Mouse (Mus musculus) myocyte (in vitro differentiated cells): ENCODE data around the gene Xrn2.

Source experiments
- E2F4 ChIP-seq: IDR thresholded peaks from one replicate; pipeline ENCODE4 v1.6.1; 2011; ENCODE audit warnings: mild to moderate bottlenecking, control low read depth, moderate library complexity; ENCODE audit not compliant: insufficient read depth
- MAX ChIP-seq: IDR thresholded peaks from one replicate; pipeline ENCODE4 v1.6.1; 2011; ENCODE audit warnings: low read depth, mild to moderate bottlenecking, control low read depth
- MYOD1 ChIP-seq, 3 experiments: IDR thresholded peaks; one replicate each; pipeline ENCODE4 v1.6.1; 2011; ENCODE audit warnings: control low read depth in 2 of 3, low read depth in 2 of 3, mild to moderate bottlenecking in 2 of 3, moderate library complexity in 1 of 3; ENCODE audit not compliant: insufficient read length in 2 of 3, control insufficient read depth in 1 of 3
- POLR2A ChIP-seq: IDR thresholded peaks from one replicate; pipeline ENCODE4 v1.6.1; 2011; ENCODE audit warnings: low read depth, mild to moderate bottlenecking, control low read depth, moderate library complexity; ENCODE audit not compliant: insufficient read length
- POLR2AphosphoS2 ChIP-seq: IDR thresholded peaks from one replicate; pipeline ENCODE4 v1.6.1; 2011; ENCODE audit warnings: low read depth, control low read depth; ENCODE audit not compliant: insufficient read length
- REST ChIP-seq: IDR thresholded peaks from one replicate; pipeline ENCODE4 v1.6.1; 2011; ENCODE audit warnings: mild to moderate bottlenecking, control low read depth, moderate library complexity; ENCODE audit not compliant: insufficient read depth, insufficient read length
- TCF3 ChIP-seq: IDR thresholded peaks from one replicate; pipeline ENCODE4 v1.6.1; 2011; ENCODE audit warnings: low read depth, control low read depth; ENCODE audit not compliant: insufficient read length
- USF1 ChIP-seq: IDR thresholded peaks from one replicate; pipeline ENCODE4 v1.6.1; 2011; ENCODE audit warnings: low read depth, mild to moderate bottlenecking, control low read depth, moderate library complexity

DNA sequence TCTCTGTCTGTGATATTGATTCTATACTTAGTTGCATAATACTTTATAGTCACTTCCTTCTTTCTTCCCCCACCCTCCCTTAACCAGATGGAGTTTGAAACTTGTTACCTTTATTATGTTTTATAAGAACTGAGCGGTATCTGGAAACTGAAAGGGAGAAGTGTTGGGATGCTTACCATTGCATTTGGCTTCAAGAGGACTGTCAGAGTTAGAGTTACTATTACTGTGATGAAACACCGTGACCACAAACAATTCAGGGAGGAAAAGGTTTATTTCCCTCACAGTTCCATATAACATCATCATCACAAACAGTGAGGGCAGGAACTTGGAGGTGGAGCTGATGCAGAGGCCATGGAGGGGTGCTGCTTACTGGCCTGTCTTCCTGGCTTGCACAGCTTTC is 23.1 kb downstream of the Xrn2 start:
- no peak for TF ChIP-seq POLR2A
- no peak for TF ChIP-seq E2F4
- no peak for TF ChIP-seq POLR2AphosphoS2
- TF ChIP-seq REST = no peak
- no peak for TF ChIP-seq USF1
- no peak for TF ChIP-seq MAX
- no peak for TF ChIP-seq TCF3
- TF ChIP-seq MYOD1 (IDR thresholded peaks at IDR 0.05; ENCODE audit: control insufficient read depth in 1 of 3, insufficient read length in 2 of 3, low read depth in 2 of 3) = no peak
